Mouse (Mus musculus): ENCODE results near the gene Gtsf1l. TPM values are rescaled to one million over a fixed set of nuclear protein-coding genes. Genes with fewer than 3 reads are reported as not detected.

The Gtsf1l gene
- polyA plus RNA-seq, 1 experiment from 2014 or later: not detected

DNA sequence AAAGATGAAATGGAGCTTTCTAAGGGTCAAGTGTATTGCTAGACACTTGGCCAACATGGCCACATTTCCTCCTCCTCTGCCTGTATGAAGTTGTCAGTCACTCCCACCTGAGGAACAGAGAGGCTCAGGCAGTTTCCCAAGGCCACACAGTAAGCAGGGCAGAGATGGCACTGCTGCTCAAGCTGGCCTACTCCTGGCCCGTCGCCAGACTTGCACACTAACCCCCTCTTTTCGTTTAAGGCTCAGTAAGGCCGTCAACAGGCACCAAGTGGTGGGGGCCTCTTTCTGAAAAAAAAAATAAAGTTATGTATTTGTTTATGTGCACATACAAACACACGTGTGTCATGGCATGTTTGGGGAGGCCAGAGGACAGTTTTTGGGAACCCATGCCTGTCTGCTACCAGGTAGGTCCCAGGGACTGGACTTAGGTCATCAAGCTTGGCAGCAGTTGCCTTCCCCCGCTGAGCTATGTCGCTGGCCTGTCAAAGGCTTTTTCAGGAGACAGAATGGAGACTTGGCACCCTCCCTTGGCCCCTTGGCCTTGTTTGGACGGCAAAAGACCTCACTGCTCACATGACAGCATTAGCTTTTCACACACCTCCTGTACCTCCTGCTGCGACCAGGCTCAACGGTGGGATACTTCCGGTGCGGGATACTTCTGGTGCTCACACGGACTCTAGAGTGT is 16.6 kb upstream of the Gtsf1l start:
- Histone ChIP-seq H3K4me1 (replicated peaks) (peaks cover 35% of the 10 kb centered on the region), H3K36me3 (no peaks in the 10 kb centered on the region), H3K27ac (no peak overlapping the region), H3K4me2 (replicated peaks) (no peak overlapping the region), H3K27me3 (peaks cover 10% of the 10 kb centered on the region), H3K9me3 (no peaks in the 10 kb centered on the region), H3K9ac (replicated peaks) (no peak overlapping the region), H3K4me3 (replicated peaks) (no peak overlapping the region)
- WGBS: 76% methylated on average over 13 of the region's 13 CpGs
- no peak for ATAC-seq

DNA sequence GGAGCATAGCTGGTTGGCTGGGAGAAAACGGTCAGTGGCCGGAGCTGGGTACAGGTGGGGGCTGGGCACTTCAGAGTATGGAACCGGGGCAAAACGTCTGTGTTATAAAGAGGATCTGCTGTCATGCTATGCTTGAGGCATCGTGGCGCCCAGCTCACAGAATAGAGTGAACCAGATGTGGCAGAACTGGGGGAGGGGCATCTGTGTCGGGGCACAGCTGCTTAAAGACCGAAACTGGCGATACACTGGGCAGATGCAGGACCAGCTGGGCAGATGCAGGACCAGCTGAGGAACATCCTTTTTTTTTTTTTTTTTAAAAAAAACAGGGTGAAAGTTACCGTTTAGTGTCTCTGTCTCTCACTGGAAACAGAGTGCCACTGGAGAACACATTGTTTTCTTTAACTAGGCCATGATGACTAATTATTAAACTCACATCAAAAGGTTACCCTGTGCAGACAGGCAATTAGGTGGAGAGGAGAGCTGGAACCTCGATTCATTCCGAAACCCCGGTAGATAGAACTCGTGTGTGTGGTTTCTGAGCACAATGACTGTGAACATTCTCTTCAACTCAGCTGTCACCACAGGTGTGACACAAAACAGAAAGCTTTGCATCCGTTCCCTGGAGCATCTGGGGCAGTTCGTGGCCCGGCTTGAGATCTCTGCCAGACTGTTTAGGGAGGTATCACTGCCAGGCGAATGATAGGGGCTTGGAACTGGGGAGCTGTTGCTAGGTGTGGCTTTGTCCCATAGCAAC is 15.4 kb upstream of the Gtsf1l start:
- Histone ChIP-seq H3K4me1 (replicated peaks) (peaks cover 29% of the 10 kb centered on the region), H3K4me3 (replicated peaks) (no peak overlapping the region), H3K9me3 (no peaks in the 10 kb centered on the region), H3K9ac (replicated peaks) (no peak overlapping the region), H3K27ac (no peak overlapping the region), H3K27me3 (peaks cover 10% of the 10 kb centered on the region), H3K36me3 (no peaks in the 10 kb centered on the region), H3K4me2 (replicated peaks) (no peak overlapping the region)
- 67% methylated on average over 18 of the region's 18 CpGs for WGBS
- 0 out of 2 replicates have a peak, but pooled peaks have one; percentile 19 for ATAC-seq

DNA sequence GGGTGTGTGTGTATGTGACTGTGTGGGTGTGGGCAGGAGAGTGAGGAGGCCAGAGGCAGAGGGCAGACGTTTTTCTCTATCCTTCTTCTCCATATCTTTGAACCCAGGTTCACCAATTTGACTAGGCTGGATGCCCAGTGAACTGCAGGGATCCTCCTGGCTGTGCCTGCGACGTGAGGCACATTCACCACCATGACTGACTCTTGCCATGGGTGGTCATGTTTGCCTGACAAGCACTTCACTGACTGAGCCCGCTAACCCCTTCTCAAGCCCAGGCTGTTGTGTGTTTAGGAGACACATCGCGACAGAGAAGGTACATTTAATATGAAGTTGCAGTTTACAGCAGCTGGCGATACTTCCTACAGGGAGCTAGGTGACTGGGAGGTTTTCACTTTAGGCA is 14.6 kb upstream of the Gtsf1l start:
- H3K27ac ChIP-seq: no peak overlapping the region
- H3K4me1 ChIP-seq (replicated peaks): peaks cover 28% of the 10 kb centered on the region
- H3K27me3 ChIP-seq: peaks cover 4% of the 10 kb centered on the region
- no peak; the same call in 1 of the 2 replicates for ATAC-seq
- H3K9ac ChIP-seq (replicated peaks): no peak overlapping the region
- no peak overlapping the region for H3K4me2 ChIP-seq (replicated peaks)
- no peaks in the 10 kb centered on the region for H3K36me3 ChIP-seq
- H3K9me3 ChIP-seq: no peaks in the 10 kb centered on the region
- no peak overlapping the region for H3K4me3 ChIP-seq (replicated peaks)
- 53% methylated on average over 7 of the region's 7 CpGs for WGBS

DNA sequence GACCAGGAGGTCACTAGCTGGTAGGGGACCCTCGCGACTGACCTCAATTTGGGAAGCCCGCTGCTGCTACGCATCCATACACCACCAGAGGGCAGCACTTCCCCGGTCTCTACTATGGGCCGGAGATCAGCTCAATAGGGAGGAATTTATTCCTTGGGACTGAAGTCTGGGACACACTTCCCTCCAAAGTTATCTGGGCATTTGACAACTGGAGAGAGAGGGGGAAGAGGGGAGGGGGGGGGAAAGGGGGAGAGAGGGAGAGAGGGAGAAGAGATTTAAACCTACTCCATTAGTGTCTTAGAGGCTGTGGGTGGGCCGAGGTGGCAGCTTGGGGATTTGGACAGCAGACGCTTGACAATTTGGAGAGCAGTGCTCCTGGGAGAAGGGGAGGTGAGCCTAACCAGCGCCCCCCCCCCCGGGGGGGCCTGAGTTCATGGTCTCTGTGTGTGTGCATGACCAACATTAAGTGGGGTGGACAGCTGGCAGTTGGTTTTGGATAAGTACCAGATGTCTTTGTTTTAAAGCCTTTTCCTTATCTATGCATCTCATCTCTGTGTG is 14.1 kb upstream of the Gtsf1l start:
- H3K27ac ChIP-seq: no peak overlapping the region
- no peaks in the 10 kb centered on the region for H3K36me3 ChIP-seq
- H3K9me3 ChIP-seq: no peaks in the 10 kb centered on the region
- H3K27me3 ChIP-seq: no peaks in the 10 kb centered on the region; the same call in 1 of the 2 replicates
- WGBS: 1% methylated on average over 10 of the region's 10 CpGs
- ATAC-seq: peak; percentile 46
- H3K9ac ChIP-seq (replicated peaks): no peak overlapping the region
- H3K4me1 ChIP-seq (replicated peaks): peaks cover 28% of the 10 kb centered on the region
- no peak overlapping the region for H3K4me3 ChIP-seq (replicated peaks)
- no peak overlapping the region for H3K4me2 ChIP-seq (replicated peaks)

DNA sequence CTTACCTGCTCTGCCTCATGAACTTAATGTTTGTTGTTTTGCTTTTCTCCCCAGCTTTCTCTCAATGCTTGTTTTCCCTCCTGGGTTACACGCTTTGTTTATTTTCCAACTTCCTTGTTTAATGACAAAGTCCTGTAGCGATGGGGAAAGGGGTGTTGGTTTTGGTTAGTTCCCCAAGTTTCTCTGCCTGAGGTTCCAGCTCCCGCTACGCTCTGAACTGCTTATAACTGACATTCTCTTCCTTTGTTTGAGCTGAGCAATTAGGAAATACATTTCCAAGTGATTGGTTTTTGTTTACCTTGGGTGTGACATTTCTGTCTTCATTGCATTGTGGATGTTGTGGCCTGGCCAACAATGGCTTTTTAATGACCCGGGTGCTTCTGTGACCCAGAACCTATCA is 12.9 kb upstream of the Gtsf1l start:
- Histone ChIP-seq H3K9me3 (no peaks in the 10 kb centered on the region), H3K27me3 (no peaks in the 10 kb centered on the region), H3K4me1 (replicated peaks) (peaks cover 28% of the 10 kb centered on the region), H3K9ac (replicated peaks) (no peak overlapping the region), H3K27ac (no peak overlapping the region), H3K4me3 (replicated peaks) (no peak overlapping the region), H3K4me2 (replicated peaks) (no peak overlapping the region), H3K36me3 (no peaks in the 10 kb centered on the region)
- ATAC-seq: no peak
- 78% methylated on average over 5 of the region's 5 CpGs for WGBS

DNA sequence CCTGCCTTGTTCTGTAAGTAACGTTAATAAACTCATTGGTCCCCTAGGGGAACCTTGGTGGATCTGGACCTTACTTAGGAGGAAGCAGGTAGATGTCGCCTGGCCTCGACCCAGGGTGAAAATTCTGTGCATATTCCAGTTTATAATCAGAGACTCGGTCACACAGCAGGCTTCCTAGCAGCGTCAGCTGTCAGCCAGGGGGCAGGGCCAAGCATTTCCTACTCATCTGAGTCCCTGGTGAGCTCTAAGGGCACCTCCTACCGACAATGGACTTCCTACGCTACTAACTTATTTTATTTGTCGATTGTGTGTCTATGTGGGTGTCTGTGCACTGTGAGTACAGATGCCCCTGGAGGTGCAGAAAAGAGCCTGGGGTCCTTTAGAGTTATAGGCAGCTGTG is 12.3 kb upstream of the Gtsf1l start:
- Histone ChIP-seq H3K9me3 (no peaks in the 10 kb centered on the region), H3K4me3 (replicated peaks) (no peak overlapping the region), H3K4me2 (replicated peaks) (no peak overlapping the region), H3K27me3 (no peaks in the 10 kb centered on the region), H3K4me1 (replicated peaks) (peaks cover 28% of the 10 kb centered on the region), H3K36me3 (no peaks in the 10 kb centered on the region), H3K9ac (replicated peaks) (no peak overlapping the region), H3K27ac (no peak overlapping the region)
- no peak for ATAC-seq
- WGBS: 59% methylated on average over 8 of the region's 8 CpGs

DNA sequence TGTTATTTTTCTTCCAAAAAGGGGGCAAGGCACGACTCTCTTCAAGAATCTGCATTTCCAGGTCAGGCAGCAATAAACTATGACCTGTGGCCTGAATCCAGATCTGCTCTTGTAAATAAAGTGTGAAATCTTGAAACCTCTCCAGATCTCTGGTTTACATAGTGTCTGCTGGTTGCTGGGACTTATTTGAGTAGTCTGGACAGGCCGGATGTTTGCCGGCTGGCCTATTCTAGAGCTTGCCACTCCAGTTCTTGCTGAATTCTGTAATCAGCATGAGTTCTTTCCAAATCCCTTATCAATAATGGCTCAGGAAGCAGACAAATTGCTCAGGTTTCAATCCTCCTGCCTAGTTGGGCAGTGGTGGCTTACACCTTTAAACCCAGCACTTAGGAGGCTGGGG is 8.1 kb upstream of the Gtsf1l start:
- Histone ChIP-seq H3K27ac (no peak overlapping the region), H3K4me1 (replicated peaks) (peaks cover 9% of the 10 kb centered on the region; the same call in 1 of the 2 replicates), H3K4me3 (replicated peaks) (no peak overlapping the region), H3K9me3 (no peaks in the 10 kb centered on the region), H3K9ac (replicated peaks) (no peak overlapping the region), H3K4me2 (replicated peaks) (no peak overlapping the region), H3K36me3 (no peaks in the 10 kb centered on the region), H3K27me3 (no peaks in the 10 kb centered on the region)
- WGBS: 63% methylated on average over 3 of the region's 3 CpGs
- ATAC-seq: no peak

DNA sequence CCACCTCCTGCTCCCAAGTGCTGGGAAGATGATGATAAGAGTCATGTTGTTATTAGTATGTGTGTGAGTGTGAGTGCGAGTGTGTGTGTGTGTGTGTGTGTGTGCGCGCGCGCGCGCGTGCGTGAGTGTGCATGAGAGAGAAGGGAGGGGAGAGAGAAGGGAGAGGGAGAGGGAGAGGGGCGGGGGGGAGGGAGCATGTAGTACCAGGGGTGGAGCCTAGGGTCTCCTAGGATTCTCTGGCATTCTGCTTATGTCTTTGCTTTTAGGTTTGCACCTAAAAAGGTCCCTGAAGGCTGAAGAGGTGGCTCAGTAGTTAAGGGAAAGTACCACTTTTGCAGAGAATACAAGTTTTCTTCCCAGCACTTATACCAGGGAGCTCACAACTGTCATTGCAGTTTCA is 7.3 kb upstream of the Gtsf1l start:
- peaks cover 7% of the 10 kb centered on the region; the same call in 1 of the 2 replicates for H3K4me1 ChIP-seq (replicated peaks)
- no peak for ATAC-seq
- H3K9me3 ChIP-seq: peaks cover 4% of the 10 kb centered on the region; the same call in 1 of the 2 replicates
- 92% methylated on average over 10 of the region's 10 CpGs for WGBS
- H3K4me3 ChIP-seq (replicated peaks): no peak overlapping the region
- H3K9ac ChIP-seq (replicated peaks): no peak overlapping the region
- no peak overlapping the region for H3K27ac ChIP-seq
- no peak overlapping the region for H3K4me2 ChIP-seq (replicated peaks)
- no peaks in the 10 kb centered on the region for H3K36me3 ChIP-seq
- no peaks in the 10 kb centered on the region for H3K27me3 ChIP-seq

DNA sequence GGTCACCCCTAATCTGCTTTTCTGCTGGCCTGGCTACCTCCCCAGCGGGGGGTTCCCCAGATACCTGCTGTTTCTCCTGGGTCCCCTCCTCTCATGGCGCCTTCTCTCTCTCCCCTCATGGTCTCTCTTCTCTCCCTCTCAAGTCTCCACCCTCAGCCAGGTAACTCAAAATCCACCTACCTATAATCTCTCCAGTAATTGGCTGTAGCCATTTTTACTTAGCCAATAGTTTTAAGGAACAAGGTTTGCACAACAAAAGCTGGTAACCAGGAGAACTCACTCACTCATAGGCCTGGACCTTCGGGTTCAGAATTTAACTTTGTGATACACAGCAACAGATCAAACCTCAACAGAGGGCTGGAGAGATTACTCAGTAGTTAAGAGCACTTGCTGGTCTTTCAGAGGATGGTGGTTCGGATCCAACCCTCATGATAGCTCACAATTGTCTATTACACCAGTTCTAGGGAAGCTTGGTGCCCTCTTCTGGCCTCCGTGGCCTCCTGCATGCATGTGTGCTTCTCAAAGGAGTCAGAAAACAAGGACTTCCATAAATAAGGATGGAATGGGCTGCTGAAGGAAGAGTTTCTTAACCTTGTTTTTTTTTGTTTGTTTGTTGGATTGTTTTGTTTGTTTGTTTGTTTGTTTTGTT is 1.9 kb upstream of the Gtsf1l start:
- H3K36me3 ChIP-seq: no peaks in the 10 kb centered on the region
- no peak overlapping the region for H3K27ac ChIP-seq
- no peak overlapping the region for H3K9ac ChIP-seq (replicated peaks)
- 76% methylated on average over 5 of the region's 5 CpGs for WGBS
- H3K4me2 ChIP-seq (replicated peaks): no peak overlapping the region
- H3K9me3 ChIP-seq: peaks cover 4% of the 10 kb centered on the region; the same call in 1 of the 2 replicates
- H3K4me3 ChIP-seq (replicated peaks): no peak overlapping the region
- no peaks in the 10 kb centered on the region for H3K27me3 ChIP-seq
- no peak for ATAC-seq
- H3K4me1 ChIP-seq (replicated peaks): no peaks in the 10 kb centered on the region

DNA sequence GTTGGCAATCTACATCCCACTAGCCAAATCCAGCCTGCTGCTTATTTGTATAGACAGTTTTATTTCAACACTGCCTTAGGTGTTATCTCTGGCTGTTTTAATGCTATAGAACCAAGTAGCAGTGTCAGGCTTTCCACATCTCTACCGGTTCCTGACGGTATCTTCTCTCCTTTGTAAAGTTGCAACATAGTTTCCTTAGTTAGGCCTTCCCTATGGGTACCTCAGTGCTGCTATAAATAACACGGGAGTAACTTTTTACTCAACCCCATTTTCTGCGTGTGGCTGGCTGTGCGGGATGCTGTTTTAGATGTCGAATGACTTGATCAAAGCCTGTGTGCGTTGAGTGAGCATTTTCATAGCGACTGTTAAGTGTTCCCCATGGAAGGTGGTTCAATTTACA is 1.1 kb downstream of the Gtsf1l start:
- no peak overlapping the region for H3K27ac ChIP-seq
- H3K9ac ChIP-seq (replicated peaks): no peak overlapping the region
- no peak overlapping the region for H3K4me3 ChIP-seq (replicated peaks)
- no peaks in the 10 kb centered on the region for H3K4me1 ChIP-seq (replicated peaks)
- 89% methylated on average over 8 of the region's 8 CpGs for WGBS
- H3K4me2 ChIP-seq (replicated peaks): no peak overlapping the region
- no peak for ATAC-seq
- H3K27me3 ChIP-seq: no peaks in the 10 kb centered on the region
- no peaks in the 10 kb centered on the region for H3K36me3 ChIP-seq
- peaks cover 4% of the 10 kb centered on the region; the same call in 1 of the 2 replicates for H3K9me3 ChIP-seq

DNA sequence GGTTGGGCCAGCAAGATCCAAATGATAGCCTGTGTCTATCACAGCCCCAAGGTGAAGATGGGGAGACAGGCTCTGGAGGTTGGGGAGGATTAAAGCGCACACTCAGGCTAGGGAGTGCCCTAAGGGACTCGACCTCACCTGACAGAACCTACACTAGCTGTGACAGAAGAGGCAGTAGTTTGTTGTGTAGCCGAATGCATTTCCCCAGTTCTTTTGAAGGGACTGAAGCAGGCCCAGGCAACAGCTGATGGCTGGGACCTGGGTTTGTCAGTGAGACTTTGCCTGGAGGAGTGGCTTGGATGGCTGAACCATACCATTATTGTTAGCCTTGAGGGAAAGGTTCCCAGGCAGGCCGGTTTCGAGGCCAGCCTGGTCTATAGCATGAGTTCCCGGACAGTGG is 2.6 kb downstream of the Gtsf1l start:
- Histone ChIP-seq H3K4me2 (replicated peaks) (no peak overlapping the region), H3K27me3 (no peaks in the 10 kb centered on the region), H3K4me3 (replicated peaks) (no peak overlapping the region), H3K4me1 (replicated peaks) (no peaks in the 10 kb centered on the region), H3K9ac (replicated peaks) (no peak overlapping the region), H3K27ac (no peak overlapping the region), H3K36me3 (no peaks in the 10 kb centered on the region), H3K9me3 (peaks cover under 1% of the 10 kb centered on the region; the same call in 1 of the 2 replicates)
- no peak for ATAC-seq
- WGBS: 89% methylated on average over 6 of the region's 6 CpGs

DNA sequence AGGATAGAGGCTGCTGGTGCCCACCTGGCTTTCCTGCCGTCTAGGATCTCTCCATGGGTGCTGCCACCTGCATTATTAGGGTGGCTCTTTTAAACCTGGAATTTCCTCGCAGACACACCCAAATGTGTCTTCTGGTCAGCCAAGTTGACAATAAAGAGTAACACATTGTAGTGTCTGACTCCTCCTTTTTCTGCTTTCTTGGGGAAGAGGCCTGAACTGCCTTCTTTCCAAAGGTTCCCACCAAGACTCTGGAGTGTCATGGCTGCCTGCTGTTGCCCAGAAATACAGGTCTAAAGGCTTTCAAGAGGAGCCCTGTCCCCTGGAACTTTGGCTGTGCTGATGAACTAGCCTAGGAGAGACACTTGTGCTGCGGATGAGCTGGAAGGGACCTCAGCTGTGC is 3.1 kb downstream of the Gtsf1l start:
- no peak for ATAC-seq
- Histone ChIP-seq H3K4me3 (replicated peaks) (no peak overlapping the region), H3K9ac (replicated peaks) (no peak overlapping the region), H3K27ac (no peak overlapping the region), H3K4me2 (replicated peaks) (no peak overlapping the region), H3K27me3 (no peaks in the 10 kb centered on the region), H3K36me3 (peaks cover 4% of the 10 kb centered on the region; the same call in 1 of the 2 replicates), H3K4me1 (replicated peaks) (no peaks in the 10 kb centered on the region), H3K9me3 (no peaks in the 10 kb centered on the region; the same call in 1 of the 2 replicates)
- 94% methylated on average over 3 of the region's 3 CpGs for WGBS
